Mouse (Mus musculus): ENCODE measurements around the gene Rpap3.

- TF ChIP-seq POLR2A (IDR thresholded peaks at IDR 0.05; ENCODE audit: insufficient read depth, low read depth, low read length) (no peak), CTCF (IDR thresholded peaks at IDR 0.05; ENCODE audit: insufficient read depth, low read depth, low read length) (no peak)
These were observed 38.2 kb downstream of the Rpap3 start for GRCm38 (mm10) chr15:97667437-97667836.

Data from olfactory bulb, adult 2 months (tissue).